Mouse (Mus musculus): ENCODE data around the gene Enpep.

Gene Enpep

DNA sequence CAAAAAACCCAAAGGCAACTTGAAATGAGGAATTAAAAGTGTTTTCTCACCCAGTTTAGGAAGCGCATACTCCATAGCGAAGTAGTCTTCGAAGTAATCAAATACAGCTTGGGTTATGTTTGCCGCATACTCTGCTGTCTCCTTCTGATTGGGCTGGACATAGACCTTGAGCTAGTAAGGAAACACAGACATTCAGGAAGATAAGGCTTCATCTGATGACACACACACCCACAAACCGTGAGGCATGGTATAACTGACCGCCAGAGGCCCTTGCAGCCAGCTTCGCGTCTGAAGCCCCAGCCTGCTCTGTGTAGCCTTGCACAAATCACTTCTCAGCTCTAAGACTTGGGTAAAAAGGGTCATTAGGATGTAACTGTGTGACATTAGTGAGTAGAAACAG is 20.0 kb downstream of the Enpep start:
- no peak for DNase-seq (ENCODE audit: low read depth, low spot score)

DNA sequence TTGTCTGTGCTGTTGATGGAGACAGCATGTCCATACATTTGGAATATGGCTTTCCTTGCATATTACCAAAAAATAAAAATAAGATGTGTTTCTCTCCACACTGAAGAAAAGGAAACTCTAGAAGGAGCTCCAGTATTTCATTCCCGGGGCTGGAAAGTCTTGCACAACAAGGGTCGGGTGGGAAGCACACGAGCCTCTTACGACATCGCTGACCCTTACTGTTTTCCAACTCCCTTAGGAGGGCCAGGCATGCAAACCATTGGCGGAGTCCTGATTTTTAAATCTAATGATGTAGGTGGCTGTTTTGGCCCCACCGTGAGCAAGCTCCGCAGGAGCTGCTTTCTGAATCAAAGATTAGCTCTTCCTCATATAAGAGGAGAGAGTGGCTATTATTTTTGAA is 20.6 kb downstream of the Enpep start:
- DNase-seq (ENCODE audit: low read depth, low spot score) = no peak

DNA sequence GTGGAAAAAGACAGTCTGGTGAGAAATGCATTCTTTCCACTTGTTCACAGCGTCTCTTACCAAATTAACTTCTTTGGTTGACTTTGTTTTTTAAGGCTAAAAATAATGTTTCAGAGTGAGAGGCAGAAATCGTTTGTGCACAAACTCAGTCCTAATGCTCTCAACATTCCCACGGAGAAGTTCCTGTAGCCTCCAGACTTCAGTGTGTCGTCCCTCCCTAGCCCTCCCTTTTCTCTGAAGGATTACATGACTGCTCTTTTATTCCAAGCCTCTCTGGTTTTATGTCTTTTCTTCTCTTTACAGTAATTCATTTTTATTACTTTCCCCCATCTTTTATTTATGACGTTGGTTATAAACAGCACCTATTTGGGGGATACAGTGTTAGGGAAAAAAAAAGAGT is 22.6 kb downstream of the Enpep start:
- DNase-seq (ENCODE audit: low read depth, low spot score) = no peak

DNA sequence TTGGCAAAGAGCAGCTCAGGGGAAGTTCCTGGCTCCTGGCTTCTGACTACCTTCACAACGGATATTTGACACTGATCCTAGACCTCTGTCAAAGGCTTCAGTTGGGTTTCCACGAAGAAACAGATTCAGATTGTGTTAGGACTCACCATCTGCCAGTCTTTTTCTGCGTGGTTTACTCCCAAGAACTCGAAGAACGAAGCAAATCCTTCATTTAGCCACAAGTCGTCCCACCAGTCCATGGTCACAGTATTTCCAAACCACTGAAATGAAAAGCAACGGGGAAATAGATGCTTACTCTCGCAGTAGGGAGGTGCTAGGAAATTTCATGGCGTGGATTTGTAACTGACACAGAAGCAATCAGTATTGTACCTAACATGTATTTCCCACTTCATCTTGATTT is 23.6 kb downstream of the Enpep start:
- DNase-seq (ENCODE audit: low read depth, low spot score) = no peak

DNA sequence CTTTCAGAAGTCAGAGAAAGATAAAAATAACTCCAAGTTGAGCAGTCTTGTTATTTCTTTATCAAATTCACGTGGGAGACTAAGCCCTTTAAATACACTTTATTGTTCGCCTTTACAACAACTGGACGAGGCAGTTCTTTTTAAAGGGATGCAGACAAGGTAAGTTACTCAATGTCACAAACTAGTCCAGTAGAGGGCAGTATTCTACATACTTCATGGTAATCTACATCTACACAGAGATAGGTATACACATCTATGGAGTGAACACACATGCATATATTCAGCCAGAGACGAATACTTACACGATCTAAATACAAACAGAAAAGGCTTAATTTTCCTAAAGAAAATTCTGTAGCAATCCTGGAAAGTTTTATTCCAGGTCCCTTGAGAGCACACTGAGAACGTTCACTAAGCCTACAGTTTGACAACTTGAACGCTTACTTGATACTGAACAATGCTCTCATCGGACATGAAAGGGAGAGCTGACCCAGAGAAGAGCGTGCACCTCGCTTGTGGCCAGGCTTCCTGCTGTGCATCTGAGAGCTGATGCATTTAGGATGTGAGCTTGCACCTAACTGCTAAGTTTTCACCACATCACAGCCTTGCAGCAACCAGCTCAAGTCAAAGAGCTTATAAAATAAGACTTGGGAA is 24.3 kb downstream of the Enpep start:
- DNase-seq (ENCODE audit: low read depth, low spot score) = peak; percentile 85

DNA sequence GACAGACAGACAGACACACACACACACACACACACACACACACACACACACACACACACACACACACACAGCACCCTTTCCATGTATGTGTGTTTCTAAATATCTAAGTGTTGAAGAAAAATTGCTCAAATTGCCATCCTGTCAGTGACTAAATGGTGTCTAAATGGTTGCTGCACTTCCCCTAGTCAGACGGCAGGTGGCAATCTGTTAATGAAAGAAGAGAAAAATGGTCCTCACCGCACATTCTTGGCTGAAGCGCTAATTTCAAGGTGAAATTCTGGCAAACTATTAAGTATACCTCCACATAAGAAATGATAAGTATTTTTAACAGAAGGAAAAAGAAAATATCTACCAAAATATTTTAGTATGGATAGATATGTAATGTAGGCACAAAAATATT is 28.6 kb downstream of the Enpep start:
- DNase-seq (ENCODE audit: low read depth, low spot score) = peak; percentile 72

DNA sequence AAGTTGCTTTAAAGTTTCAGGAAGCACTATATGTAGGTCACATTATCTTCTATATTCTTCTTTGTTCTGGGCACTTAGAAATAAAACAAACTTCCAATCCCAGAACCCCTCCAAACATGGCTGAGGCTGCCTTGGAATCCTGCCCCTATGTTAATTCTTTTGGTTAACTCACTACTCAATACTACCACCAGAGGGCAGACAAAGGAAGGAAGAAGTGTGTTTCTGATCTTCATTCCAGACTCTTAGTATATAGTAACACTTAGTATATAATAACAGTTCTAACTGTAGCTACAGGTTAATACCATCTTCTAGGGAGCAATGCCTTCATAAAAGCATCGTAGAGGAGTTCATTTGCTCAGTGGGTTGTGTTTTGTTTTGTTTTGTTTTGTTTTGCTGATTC is 32.6 kb downstream of the Enpep start:
- DNase-seq (ENCODE audit: low read depth, low spot score) = peak; percentile 79

DNA sequence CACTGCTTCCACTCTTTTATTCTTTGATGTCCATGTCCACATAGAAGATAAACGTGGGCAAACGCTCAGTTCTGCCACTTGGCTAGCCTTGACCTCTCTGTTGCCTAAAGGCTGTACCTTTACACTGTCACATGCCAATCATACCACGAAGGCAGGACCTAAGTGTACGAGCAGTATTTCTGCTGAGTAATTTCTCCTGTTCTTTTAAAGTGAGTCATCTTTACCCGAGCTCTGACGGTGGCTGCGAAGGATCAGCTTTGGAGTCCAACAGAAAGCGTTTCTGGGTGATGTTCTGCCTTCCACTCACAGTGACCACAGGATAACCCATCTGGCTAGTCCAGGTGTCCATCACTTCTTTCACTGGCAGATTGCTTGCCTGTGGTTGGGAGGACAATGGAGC is 33.9 kb downstream of the Enpep start:
- peak; percentile 12 for DNase-seq (ENCODE audit: low read depth, low spot score)

DNA sequence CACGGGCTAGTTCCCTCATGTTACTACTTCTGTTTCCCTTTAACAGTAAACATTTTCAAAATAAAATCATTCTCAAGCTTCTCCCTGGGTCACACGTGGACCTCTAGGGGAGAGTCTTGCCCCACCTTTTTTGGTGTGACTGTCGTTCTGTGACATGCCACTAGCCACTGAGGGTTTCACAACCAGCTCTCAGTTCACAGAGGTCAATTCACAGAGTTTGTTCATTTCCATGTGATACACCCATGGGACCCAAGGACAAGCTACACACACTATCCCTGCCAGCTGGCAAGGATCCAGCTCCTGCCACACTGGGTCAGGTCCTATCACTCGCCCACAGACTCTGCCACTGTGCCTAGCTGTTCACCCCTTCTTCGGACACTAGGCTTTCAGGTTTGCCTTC is 35.5 kb downstream of the Enpep start:
- no peak for DNase-seq (ENCODE audit: low read depth, low spot score)

DNA sequence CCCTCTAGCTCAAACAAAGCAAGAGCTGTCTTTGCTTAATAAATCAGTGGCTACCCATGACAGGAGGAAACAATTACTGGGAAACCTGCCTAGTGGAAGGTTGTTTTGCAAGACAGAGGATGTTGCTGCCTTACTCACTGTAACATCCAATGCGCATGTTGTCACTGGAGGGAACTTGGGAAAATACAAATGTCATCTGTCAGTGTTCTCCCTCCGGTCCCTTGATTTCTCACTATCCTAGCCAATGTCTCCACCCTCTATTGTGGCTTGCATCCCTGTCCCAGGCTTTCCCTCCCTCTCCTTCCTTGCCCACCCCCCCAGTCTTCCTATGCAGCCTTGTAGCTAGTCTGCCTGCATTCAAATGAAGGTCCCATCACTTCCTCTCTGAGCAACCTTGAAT is 36.6 kb downstream of the Enpep start:
- peak; percentile 10 for DNase-seq (ENCODE audit: low read depth, low spot score)

DNA sequence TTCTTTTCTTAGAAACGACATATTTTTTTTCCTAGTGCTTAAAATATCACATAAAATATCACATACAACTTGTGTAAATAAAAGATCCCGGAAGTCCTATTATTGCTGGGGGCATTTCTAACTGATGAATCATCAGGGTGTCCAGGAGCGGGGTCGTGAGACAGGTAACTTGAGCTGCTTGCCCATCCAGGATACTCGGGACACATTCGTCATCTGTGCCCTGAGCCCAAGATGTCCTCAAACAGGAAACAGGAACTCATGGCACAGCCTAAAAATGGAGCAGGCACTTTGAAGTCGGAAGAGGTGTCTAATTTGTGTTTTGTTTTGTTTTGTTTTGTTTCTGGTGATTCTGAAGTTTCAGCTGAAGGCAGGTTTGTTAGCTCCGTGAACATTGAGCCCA is 43.0 kb downstream of the Enpep start:
- no peak for DNase-seq (ENCODE audit: low read depth, low spot score)

DNA sequence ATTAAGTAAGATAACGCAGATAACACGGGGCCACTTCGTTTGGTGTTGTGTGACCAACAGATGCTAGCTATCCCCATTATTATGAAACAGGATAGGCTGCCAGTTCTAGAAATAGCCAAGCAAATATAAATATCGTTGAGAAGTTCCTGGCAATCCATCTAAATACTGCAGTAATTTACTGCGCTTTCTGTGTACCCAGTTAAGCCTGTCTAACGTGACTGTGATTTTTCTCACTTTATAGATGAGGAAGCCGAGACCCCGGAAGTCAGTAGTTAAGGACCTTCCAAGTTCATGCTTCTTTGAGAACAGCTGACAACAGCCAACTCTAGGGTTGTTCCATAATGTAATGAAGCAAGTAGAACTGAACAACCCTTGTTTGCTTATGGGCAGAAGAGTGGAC is 45.4 kb downstream of the Enpep start:
- DNase-seq (ENCODE audit: low read depth, low spot score) = no peak

DNA sequence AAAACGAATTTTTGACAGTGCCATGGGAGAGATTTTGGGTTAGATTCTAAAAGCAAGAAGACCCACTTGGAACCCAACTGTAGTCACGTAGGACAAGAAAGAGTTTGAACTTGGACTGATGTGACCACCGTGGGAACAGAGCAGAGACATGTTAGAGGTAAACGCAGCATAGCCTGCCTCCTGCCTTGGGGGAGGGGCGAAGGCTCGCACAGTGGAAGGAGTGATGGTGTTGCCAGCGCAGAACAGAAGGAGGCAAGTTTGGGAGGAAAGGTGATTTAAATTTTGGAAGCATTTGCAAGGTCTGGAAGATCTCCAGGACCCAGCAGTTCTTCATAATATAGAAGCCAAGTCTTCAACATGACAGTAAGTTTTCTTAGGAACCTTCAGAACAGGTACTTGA is 46.1 kb downstream of the Enpep start:
- no peak for DNase-seq (ENCODE audit: low read depth, low spot score)

DNA sequence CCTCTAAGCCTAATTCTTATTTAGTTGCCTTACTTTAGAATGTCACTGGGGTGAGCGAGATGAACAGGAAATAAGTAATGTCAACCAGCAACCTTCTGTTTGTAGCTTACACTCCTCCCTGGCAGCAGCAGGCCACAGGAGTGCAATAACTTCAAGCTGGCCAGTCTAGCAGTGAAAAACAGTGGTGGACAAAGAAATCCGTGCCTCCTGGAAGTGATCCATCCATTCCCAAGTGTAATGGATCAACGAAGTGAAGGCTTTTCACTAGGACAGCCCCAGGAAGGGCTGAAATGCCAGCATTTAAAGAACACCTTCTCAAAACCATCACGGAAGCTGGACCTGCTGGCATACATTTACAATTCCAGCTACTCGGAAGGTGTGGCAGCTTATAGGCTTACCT is 48.2 kb downstream of the Enpep start:
- DNase-seq (ENCODE audit: low read depth, low spot score) = no peak

DNA sequence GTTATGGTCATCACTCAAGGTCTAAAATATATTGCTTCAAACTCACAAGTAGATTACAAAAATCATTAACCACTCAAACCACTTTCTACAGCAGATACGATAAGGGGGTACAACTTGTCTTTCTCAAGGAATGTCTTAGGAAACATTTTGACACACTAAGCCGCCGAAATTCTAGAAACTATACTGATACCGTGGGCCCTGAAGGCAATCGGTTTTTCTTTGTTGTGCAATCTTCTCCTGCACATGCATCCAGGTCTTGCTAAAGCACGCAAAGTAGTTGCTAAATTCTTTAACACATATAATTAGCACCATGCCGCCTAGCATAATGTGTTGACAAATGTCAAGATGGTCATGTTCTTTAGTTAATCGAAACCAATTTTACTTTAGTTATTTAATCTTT is 53.1 kb downstream of the Enpep start:
- DNase-seq (ENCODE audit: low read depth, low spot score) = no peak

DNA sequence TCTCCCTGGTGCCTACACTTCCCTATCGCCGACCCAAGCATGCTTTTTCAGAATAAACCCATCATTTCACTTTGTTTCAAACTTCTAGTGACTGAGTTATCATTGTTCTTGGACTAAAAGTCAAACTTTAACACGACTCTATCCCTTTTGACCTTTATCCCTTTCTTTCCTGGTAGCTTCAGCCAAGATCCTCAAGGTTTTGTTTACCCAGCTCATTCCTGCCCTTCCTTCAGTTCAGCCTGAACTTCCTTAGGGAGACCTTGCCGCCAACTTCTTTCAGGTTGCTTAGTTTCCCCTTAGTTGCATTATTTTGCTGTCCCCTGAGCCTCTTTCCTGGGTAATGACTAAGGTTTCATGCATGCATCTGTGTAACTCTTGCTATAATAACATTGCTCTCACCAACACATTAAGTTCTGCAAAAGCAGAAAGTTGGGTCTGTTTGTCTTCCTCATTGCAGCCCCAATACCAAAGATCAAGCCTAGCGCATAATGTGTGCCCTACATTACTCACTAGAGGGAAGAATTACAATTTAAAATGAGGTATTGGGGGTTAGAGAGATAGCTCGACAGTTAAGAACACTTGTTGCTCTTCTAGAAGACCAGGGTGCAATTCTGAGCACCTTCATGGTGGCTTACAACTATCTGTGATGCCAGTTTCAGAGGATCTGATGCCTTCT is 59.2 kb downstream of the Enpep start:
- no peak for DNase-seq (ENCODE audit: low read depth, low spot score)

DNA sequence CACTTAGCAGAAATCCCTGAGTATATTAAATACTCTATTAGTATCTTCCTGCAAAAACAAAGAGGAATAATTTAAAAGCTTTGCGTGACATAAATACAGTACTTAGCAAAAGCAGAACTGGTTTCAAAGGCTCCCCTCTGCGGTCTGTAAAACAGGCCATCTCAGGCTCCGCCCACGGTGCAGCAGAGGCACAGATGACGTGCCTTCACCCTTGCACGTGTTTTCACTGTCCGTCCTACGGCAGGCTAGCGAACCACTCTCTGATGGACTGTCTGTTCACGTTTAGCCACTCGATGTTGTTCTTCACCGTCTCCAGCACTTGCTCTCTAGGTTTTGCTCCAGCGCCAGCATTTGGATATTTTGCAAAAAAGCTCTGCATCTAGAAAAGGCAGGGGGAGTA is 62.5 kb downstream of the Enpep start:
- no peak for DNase-seq (ENCODE audit: low read depth, low spot score)

DNA sequence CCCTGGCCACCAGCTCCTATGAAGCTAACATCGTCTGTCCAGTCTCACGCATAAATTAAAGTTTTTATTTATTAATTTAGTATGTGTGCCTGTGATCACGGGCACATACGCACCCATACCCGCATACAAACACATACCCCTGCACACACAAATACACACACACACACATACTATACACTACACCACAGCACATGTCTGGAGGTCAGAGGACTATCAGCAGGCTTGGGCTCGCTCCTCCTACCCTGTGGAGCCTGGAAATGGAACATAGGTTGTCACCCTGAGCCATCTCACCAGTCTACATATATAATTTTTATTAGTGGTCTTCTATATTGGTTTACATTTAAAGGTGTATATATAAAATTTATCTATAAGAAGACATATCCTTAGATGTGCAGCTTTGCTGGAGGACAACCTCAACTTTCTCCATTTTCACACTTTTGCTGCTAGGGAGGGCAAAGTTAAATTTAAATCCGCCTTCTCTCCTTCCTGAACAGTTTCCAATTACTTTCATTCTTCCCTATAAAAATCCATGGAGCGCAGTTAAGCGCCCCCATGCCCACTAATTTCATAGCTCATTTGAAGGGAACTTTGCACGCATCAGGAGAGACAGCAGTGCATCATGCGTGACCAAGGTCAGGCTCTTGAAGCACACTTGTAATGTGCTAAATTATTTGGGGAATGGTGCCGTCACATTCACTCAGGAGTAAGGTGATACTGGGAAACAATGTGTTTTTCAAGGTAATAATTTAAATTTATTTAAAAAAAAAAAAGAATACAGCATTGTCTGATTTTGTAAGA is 63.4 kb downstream of the Enpep start:
- no peak for DNase-seq (ENCODE audit: low read depth, low spot score)

DNA sequence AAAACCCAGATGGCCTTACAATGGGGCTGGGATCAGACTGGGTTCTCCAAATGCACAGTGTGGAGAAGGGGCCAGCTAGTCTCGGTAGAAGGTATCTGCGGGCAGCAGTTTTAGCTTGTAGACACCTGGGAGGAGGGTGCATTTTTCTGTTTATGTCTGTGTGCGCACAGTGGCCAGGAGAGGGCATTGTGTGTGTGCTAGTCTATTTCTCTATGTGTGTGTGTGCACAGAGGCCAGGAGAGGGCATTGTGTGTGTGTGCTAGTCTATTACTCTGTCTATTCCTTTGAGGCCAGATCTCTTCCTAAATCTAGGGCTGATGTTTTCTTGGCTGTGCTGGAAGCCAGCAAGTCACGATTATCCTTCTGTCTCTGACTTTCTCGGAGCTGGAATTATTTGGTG is 74.0 kb downstream of the Enpep start:
- no peak for DNase-seq (ENCODE audit: low read depth, low spot score)

DNA sequence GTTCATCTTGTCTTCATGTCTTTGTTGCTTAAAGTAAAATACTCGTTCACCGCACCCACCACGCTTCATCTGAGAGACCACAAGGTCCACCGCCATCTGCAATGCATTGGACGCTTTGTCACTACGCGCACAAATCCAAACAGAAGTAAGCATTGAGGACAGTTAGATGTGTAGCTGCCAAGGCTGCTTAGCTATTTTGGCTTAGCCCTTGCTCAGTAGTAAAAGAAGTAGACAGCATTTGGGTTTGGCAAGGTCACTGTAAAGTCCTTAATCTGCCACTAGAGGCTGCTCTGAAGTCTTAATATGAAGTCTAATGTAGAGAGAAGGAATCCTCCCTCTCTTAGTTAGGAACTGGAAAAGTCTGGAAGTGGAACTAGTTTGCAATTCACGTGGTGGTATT is 75.8 kb downstream of the Enpep start:
- DNase-seq (ENCODE audit: low read depth, low spot score) = peak; percentile 27

DNA sequence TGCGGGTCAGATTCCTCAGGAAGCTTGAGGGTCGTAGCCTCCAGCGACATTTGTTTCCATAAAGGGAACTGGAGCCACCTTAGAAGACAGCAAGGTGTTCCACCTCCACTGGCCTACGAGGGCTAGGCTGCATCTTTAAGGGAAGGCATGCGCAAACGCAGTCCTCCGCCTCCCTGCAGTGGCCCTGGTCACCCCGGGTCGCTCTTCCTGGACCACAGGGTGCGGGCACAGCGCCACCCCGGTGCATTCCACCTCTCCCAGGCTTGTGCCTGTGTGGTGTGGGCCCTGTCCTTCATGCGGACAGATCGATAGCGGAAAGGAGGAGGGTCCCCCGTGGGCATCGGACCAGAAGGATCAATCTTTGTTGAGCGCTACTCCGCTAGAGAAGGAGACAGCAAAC is 76.2 kb downstream of the Enpep start:
- DNase-seq (ENCODE audit: low read depth, low spot score) = no peak

DNA sequence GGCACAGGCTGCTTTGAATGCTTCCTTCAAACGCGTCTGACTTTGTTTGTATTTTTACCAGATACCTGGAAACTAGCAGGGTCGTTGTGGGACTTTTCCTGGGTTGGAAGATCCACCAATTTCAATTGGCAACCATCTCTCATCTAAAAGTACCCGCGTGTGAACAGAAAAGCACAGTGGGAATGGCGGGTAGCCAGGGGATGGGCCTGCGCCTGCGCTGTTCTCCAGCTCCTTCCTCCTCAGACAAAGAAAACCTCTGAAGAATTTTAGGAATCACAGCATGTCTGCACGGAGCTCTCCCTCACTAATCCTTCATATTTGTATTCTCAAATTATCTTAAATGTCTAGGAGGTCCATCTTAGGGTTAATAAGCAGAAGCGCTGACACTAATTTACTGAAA is 78.3 kb downstream of the Enpep start:
- no peak for DNase-seq (ENCODE audit: low read depth, low spot score)

DNA sequence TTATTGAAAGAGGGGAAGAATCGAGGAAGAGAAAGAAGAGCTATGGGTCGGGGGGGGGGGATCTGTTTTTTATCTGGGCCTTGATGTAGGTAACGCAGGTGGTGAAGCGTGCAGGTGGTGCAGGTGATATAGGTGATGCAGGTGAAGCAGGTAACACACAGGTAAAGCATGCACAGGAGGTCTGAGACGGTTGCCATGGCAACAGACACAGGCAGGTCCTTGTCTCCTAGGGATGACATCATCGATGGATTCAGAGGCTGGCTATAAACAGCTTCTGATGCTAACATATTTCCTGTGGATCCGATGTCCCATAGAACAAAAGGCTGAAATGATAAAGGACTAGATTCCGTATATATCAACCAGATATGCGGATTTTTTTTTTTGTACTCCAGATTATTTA is 81.5 kb downstream of the Enpep start:
- DNase-seq (ENCODE audit: low read depth, low spot score) = no peak
